In genomic region chr3:115729187-115729586, GRCm38 (mm10) we compare ENCODE assay signal across 12 mouse cellular contexts. TPM values are rescaled to one million over a fixed set of nuclear protein-coding genes. Genes with fewer than 3 reads are reported as not detected.
DNase-seq lines count a peak whose midpoint lies in the region; ATAC-seq and TF ChIP-seq lines count a peak whose summit lies in the region.
"Had no signal": no experiment of that assay in that cellular context is flagged by ENCODE, and none has a peak within 500 bp of the region (broad histone marks: within the 10 kb centered on the region; RNA-seq: fewer than 3 reads in every experiment).

No protein-coding gene starts in this region.

- H3K4me2 ChIP-seq in stomach, postnatal 0 days (replicated peaks; ENCODE audit: low read depth), result no peak overlapping the region
- H3K4me2 ChIP-seq in midbrain, embryonic 15.5 days, result no peak overlapping the region
- H3K4me2 ChIP-seq: liver, embryonic 15.5 days; midbrain, embryonic 12.5 days had no signal

- no peaks in the 10 kb centered on the region for H3K4me1 ChIP-seq in stomach, postnatal 0 days (replicated peaks; ENCODE audit: control insufficient read depth, insufficient read depth)
- H3K4me1 ChIP-seq in midbrain, embryonic 15.5 days, result no peaks in the 10 kb centered on the region
- H3K4me1 ChIP-seq: liver, embryonic 15.5 days had no signal

- TF ChIP-seq EP300 in stomach, postnatal 0 days (optimal IDR thresholded peaks at IDR 0.05), result no peak

- H3K36me3 ChIP-seq in stomach, postnatal 0 days (ENCODE audit: control insufficient read depth, insufficient read depth, low read length), result no peaks in the 10 kb centered on the region
- H3K36me3 ChIP-seq in midbrain, embryonic 15.5 days (replicated peaks), result no peaks in the 10 kb centered on the region
- H3K36me3 ChIP-seq: liver, embryonic 15.5 days; midbrain, embryonic 12.5 days had no signal

- H3K27ac ChIP-seq in stomach, postnatal 0 days (replicated peaks), result no peak overlapping the region
- H3K27ac ChIP-seq in midbrain, embryonic 15.5 days, result no peak overlapping the region
- H3K27ac ChIP-seq: heart, adult 2 months; liver, embryonic 15.5 days; midbrain, embryonic 12.5 days had no signal

- peak; percentile 7 for DNase-seq in thymus, postnatal 14 days
- DNase-seq in thymus, postnatal 10 days (ENCODE audit: low spot score in 2 of 2), result no peak
- peak; percentile 62 to 69 for DNase-seq in monocyte, adult 2 months (ENCODE audit: low read depth in 1 of 2, low spot score in 2 of 2)
- DNase-seq in left cerebral cortex, adult 18-20 months (ENCODE audit: low spot score in 2 of 2), result no peak
- DNase-seq in stomach, postnatal 0 days (ENCODE audit: low spot score), result no peak
- DNase-seq: cerebellum, adult 2 months; kidney, adult 11 months had no signal

- 43% methylated on average over 7 of the region's 7 CpGs for WGBS in stomach, postnatal 0 days
- WGBS in midbrain, embryonic 15.5 days, result 69% methylated on average over 7 of the region's 7 CpGs

- no peak overlapping the region for H3K9ac ChIP-seq in stomach, postnatal 0 days (ENCODE audit: low read length)
- H3K9ac ChIP-seq in midbrain, embryonic 15.5 days, result no peak overlapping the region
- H3K9ac ChIP-seq: liver, embryonic 15.5 days; midbrain, embryonic 12.5 days had no signal

- H3K27me3 ChIP-seq in stomach, postnatal 0 days (ENCODE audit: control insufficient read depth, insufficient read depth, low read length), result no peaks in the 10 kb centered on the region
- H3K27me3 ChIP-seq in midbrain, embryonic 15.5 days (replicated peaks), result no peaks in the 10 kb centered on the region
- H3K27me3 ChIP-seq: liver, embryonic 15.5 days; midbrain, embryonic 12.5 days had no signal

- H3K9me3 ChIP-seq in stomach, postnatal 0 days (ENCODE audit: control insufficient read depth, low read length), result no peaks in the 10 kb centered on the region
- no peaks in the 10 kb centered on the region for H3K9me3 ChIP-seq in midbrain, embryonic 15.5 days
- H3K9me3 ChIP-seq: liver, embryonic 15.5 days; midbrain, embryonic 12.5 days had no signal

- ATAC-seq in common myeloid progenitor, adult 5-6 weeks (replicated peaks; ENCODE audit: low read depth, poor library complexity, severe bottlenecking), result peak; percentile 90
- ATAC-seq in stomach, postnatal 0 days (ENCODE audit: low FRiP score, low TSS enrichment), result no peak
- no peak for ATAC-seq in midbrain, embryonic 15.5 days (replicated peaks)

- TF ChIP-seq CTCF in stomach, postnatal 0 days (IDR thresholded peaks at IDR 0.05; ENCODE audit: low read depth), result no peak

- no peak overlapping the region for H3K4me3 ChIP-seq in stomach, postnatal 0 days (ENCODE audit: low read depth, low read length)
- H3K4me3 ChIP-seq in midbrain, embryonic 15.5 days, result no peak overlapping the region
- H3K4me3 ChIP-seq: heart, adult 2 months; liver, embryonic 15.5 days; midbrain, embryonic 12.5 days had no signal

RNA-seq across cellular contexts. Expression of gene S1pr1, which starts 14.3 kb away (rescaled TPM):
- 3.5 and 8.3 TPM in 2 replicates for total RNA-seq in common myeloid progenitor, adult 5-6 weeks (2017)
- total RNA-seq in left cerebral cortex, adult 18-20 months (2021), result 100 to 1,000 TPM; 101 to 114 TPM
- 6.6 and 6.7 TPM in 2 replicates for polyA plus RNA-seq in stomach, postnatal 0 days (2015; fragmentation: Nextera tagmentation; extraction: Ambion mirVana)
- polyA plus RNA-seq in midbrain, embryonic 15.5 days (2015; fragmentation: Nextera tagmentation; extraction: Ambion mirVana), result 27.7 TPM in 2 replicates

Comparison
In these comparisons a context has a peak if more than half of its experiments do, and no peak if none do; other contexts are left out.
1. DNase-seq: peak in thymus, postnatal 14 days (single experiment) and monocyte, adult 2 months (2 of 2); none in thymus, postnatal 10 days (0 of 2), left cerebral cortex, adult 18-20 months (0 of 2) and stomach, postnatal 0 days (single experiment).
2. RNA of gene S1pr1, which starts 14.3 kb away (total RNA-seq): 101 to 114 TPM in left cerebral cortex, adult 18-20 months; 3.5 to 8.3 TPM in common myeloid progenitor, adult 5-6 weeks; every median in the first group is over 10 times any median in the second.